18 mouse cellular contexts compared by ENCODE assay signal in the genomic region with DNA sequence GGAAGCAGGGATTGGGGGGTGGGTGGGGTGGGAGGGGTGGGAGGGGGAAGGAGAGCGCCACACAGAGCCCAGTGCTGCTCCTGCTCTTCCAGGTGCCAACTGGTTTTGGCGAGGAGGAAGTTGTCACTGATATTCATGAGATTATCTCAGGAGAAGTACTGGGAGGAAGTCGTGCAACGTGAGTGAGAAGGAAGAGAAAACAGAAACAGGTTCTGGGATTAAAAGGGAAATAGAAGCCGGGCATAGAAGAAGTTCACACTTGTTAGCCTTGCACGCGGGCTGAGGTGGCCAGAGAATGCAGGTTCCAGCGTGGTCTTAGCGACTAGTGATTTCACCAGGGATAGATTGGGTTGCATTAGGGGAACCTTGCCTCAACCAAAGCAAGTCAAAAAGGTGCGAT. TPM values are rescaled to one million over a fixed set of nuclear protein-coding genes. Genes with fewer than 3 reads are reported as not detected.
DNase-seq lines count a peak whose midpoint lies in the region; ATAC-seq lines count a peak whose summit lies in the region.
"Had no signal": no experiment of that assay in that cellular context is flagged by ENCODE, and none has a peak within 500 bp of the region (broad histone marks: within the 10 kb centered on the region; RNA-seq: fewer than 3 reads in every experiment).

No protein-coding gene starts in this region.

- ATAC-seq in embryonic facial prominence, embryonic 14.5 days (ENCODE audit: low read depth), result peak; percentile 32; the same call in 1 of the 2 replicates
- 0 out of 2 replicates have a peak, but pooled peaks have one; percentile 47 for ATAC-seq in neural tube, embryonic 13.5 days (ENCODE audit: low read depth)
- ATAC-seq in neural tube, embryonic 15.5 days (ENCODE audit: low FRiP score), result no peak
- ATAC-seq in megakaryocyte, adult 5-6 weeks (ENCODE audit: poor library complexity, severe bottlenecking), result peak; percentile 77

- 72% methylated on average over 10 of the region's 10 CpGs for WGBS in embryonic facial prominence, embryonic 14.5 days
- 82% methylated on average over 10 of the region's 10 CpGs for WGBS in embryonic facial prominence, embryonic 10.5 days
- 84% methylated on average over 10 of the region's 10 CpGs for WGBS in neural tube, embryonic 13.5 days
- 75% methylated on average over 10 of the region's 10 CpGs for WGBS in neural tube, embryonic 15.5 days

- H3K9ac ChIP-seq in embryonic facial prominence, embryonic 14.5 days (ENCODE audit: low read depth, low read length), result no peak overlapping the region
- H3K9ac ChIP-seq in neural tube, embryonic 13.5 days, result no peak overlapping the region
- H3K9ac ChIP-seq in neural tube, embryonic 15.5 days (replicated peaks), result no peak overlapping the region
- H3K9ac ChIP-seq: embryonic facial prominence, embryonic 13.5 days; hindbrain, embryonic 12.5 days; hindbrain, embryonic 15.5 days had no signal

- H3K27me3 ChIP-seq in embryonic facial prominence, embryonic 14.5 days (replicated peaks; ENCODE audit: control insufficient read depth, insufficient read depth, low read length), result no peaks in the 10 kb centered on the region
- H3K27me3 ChIP-seq in embryonic facial prominence, embryonic 10.5 days (replicated peaks; ENCODE audit: low read depth, poor library complexity, severe bottlenecking), result no peaks in the 10 kb centered on the region
- H3K27me3 ChIP-seq in neural tube, embryonic 13.5 days, result no peaks in the 10 kb centered on the region
- no peaks in the 10 kb centered on the region for H3K27me3 ChIP-seq in neural tube, embryonic 15.5 days (replicated peaks)
- H3K27me3 ChIP-seq: embryonic facial prominence, embryonic 13.5 days; hindbrain, embryonic 12.5 days; hindbrain, embryonic 15.5 days had no signal

- no peak overlapping the region for H3K4me3 ChIP-seq in embryonic facial prominence, embryonic 14.5 days (ENCODE audit: low read depth, low read length)
- no peak overlapping the region for H3K4me3 ChIP-seq in embryonic facial prominence, embryonic 10.5 days
- no peak overlapping the region for H3K4me3 ChIP-seq in neural tube, embryonic 13.5 days
- no peak overlapping the region for H3K4me3 ChIP-seq in neural tube, embryonic 15.5 days (replicated peaks)
- H3K4me3 ChIP-seq: embryonic facial prominence, embryonic 13.5 days; forebrain, embryonic 10.5 days; heart, adult 2 months; hindbrain, embryonic 12.5 days; hindbrain, embryonic 15.5 days had no signal

- H3K4me1 ChIP-seq in embryonic facial prominence, embryonic 14.5 days (ENCODE audit: control insufficient read depth, insufficient read depth, low read length), result peaks cover 6% of the 10 kb centered on the region; the same call in 1 of the 2 replicates
- H3K4me1 ChIP-seq in embryonic facial prominence, embryonic 10.5 days, result peaks cover 2% of the 10 kb centered on the region; the same call in 1 of the 2 replicates
- peaks cover 11% of the 10 kb centered on the region for H3K4me1 ChIP-seq in neural tube, embryonic 13.5 days (replicated peaks)
- no peaks in the 10 kb centered on the region for H3K4me1 ChIP-seq in neural tube, embryonic 15.5 days
- H3K4me1 ChIP-seq: hindbrain, embryonic 12.5 days; hindbrain, embryonic 15.5 days had no signal

- no peak for DNase-seq in embryonic facial prominence, embryonic 14.5 days (ENCODE audit: low spot score)
- no peak for DNase-seq in embryonic facial prominence, embryonic 10.5 days (ENCODE audit: low spot score)
- no peak for DNase-seq in thymus, postnatal 25 days
- DNase-seq: adrenal gland, postnatal 10 days; adrenal gland, postnatal 36 days; cerebellum, adult 18-20 months; cerebellum, adult 9-10 months; cerebellum, postnatal 14 days; gastrocnemius, postnatal 25 days; heart, adult 2 months had no signal

- no peaks in the 10 kb centered on the region for H3K36me3 ChIP-seq in embryonic facial prominence, embryonic 14.5 days (ENCODE audit: control insufficient read depth, insufficient read depth, low read length)
- no peaks in the 10 kb centered on the region for H3K36me3 ChIP-seq in embryonic facial prominence, embryonic 10.5 days (replicated peaks)
- H3K36me3 ChIP-seq in neural tube, embryonic 13.5 days, result no peaks in the 10 kb centered on the region
- no peaks in the 10 kb centered on the region for H3K36me3 ChIP-seq in neural tube, embryonic 15.5 days
- H3K36me3 ChIP-seq: embryonic facial prominence, embryonic 13.5 days; forebrain, embryonic 10.5 days; hindbrain, embryonic 12.5 days; hindbrain, embryonic 15.5 days had no signal

- no peaks in the 10 kb centered on the region for H3K9me3 ChIP-seq in embryonic facial prominence, embryonic 14.5 days (ENCODE audit: control insufficient read depth, low read length)
- H3K9me3 ChIP-seq in embryonic facial prominence, embryonic 10.5 days, result no peaks in the 10 kb centered on the region
- no peaks in the 10 kb centered on the region for H3K9me3 ChIP-seq in neural tube, embryonic 13.5 days
- H3K9me3 ChIP-seq in neural tube, embryonic 15.5 days (replicated peaks), result no peaks in the 10 kb centered on the region
- H3K9me3 ChIP-seq: embryonic facial prominence, embryonic 13.5 days; forebrain, embryonic 10.5 days; hindbrain, embryonic 12.5 days; hindbrain, embryonic 15.5 days had no signal

- no peak overlapping the region for H3K4me2 ChIP-seq in embryonic facial prominence, embryonic 14.5 days (ENCODE audit: low read depth, low read length)
- H3K4me2 ChIP-seq in neural tube, embryonic 13.5 days, result no peak overlapping the region
- no peak overlapping the region for H3K4me2 ChIP-seq in neural tube, embryonic 15.5 days
- H3K4me2 ChIP-seq: embryonic facial prominence, embryonic 13.5 days; heart, embryonic 11.5 days; hindbrain, embryonic 12.5 days; hindbrain, embryonic 15.5 days had no signal

- H3K27ac ChIP-seq in embryonic facial prominence, embryonic 14.5 days (replicated peaks; ENCODE audit: low read depth, low read length), result no peak overlapping the region
- no peak overlapping the region for H3K27ac ChIP-seq in embryonic facial prominence, embryonic 10.5 days (replicated peaks)
- H3K27ac ChIP-seq in neural tube, embryonic 13.5 days (replicated peaks), result no peak overlapping the region
- H3K27ac ChIP-seq in neural tube, embryonic 15.5 days (replicated peaks), result no peak overlapping the region
- H3K27ac ChIP-seq: embryonic facial prominence, embryonic 13.5 days; forebrain, embryonic 10.5 days; heart, adult 2 months; hindbrain, embryonic 12.5 days; hindbrain, embryonic 15.5 days had no signal

RNA-seq across cellular contexts. Expression of a gene that starts 49.3 kb away (rescaled TPM):
- 164 and 171 TPM in 2 replicates for polyA plus RNA-seq in embryonic facial prominence, embryonic 14.5 days (2014; fragmentation: Nextera tagmentation; extraction: Ambion mirVana)
- 110 and 125 TPM in 2 replicates for polyA plus RNA-seq in embryonic facial prominence, embryonic 10.5 days (2016; fragmentation: Nextera tagmentation; extraction: Ambion mirVana)
- polyA plus RNA-seq in neural tube, embryonic 13.5 days (2015; fragmentation: Nextera tagmentation; extraction: Ambion mirVana), result 98.9 and 112 TPM in 2 replicates
- polyA plus RNA-seq in neural tube, embryonic 15.5 days (2015; fragmentation: Nextera tagmentation; extraction: Ambion mirVana), result 138 and 154 TPM in 2 replicates
- total RNA-seq in megakaryocyte, adult 5-6 weeks (2015), result 13.4 and 17.9 TPM in 2 replicates
- total RNA-seq in megakaryocyte, adult 5-6 weeks (2017), result 23.4 and 25.5 TPM in 2 replicates
